Mouse (Mus musculus) erythroid progenitor cell, adult 5-6 weeks (primary cell): Measurements from ENCODE around the gene Gsg1l2. TPM values are rescaled to one million over a fixed set of nuclear protein-coding genes. Genes with fewer than 3 reads are reported as not detected.

ENCODE experiments used
- ATAC-seq: replicated peaks from 2 replicates; pipeline ENCODE4 v1.8.0; 2016; ENCODE audit warnings: moderate number of reproducible peaks, mild to moderate bottlenecking, moderate TSS enrichment, inconsistent platforms; ENCODE audit not compliant: poor library complexity, low FRiP score, severe bottlenecking
- total RNA-seq, 2 experiments: library from RNA; stranded (forward) in 1 of 2; stranded (reverse) in 1 of 2; fragments of 150-400 nt in 1 of 2; fragments of 186-747, 209-891 nt in 1 of 2; gene quantifications; 2 replicates each; pipeline versions ENCODE4 v1.2.3 to v1.2.4; 2015 to 2017; ENCODE audit warnings: low replicate concordance in 2 of 2

Gsg1l2 gene
- total RNA-seq, 2 experiments from 2014 or later: not detected

DNA sequence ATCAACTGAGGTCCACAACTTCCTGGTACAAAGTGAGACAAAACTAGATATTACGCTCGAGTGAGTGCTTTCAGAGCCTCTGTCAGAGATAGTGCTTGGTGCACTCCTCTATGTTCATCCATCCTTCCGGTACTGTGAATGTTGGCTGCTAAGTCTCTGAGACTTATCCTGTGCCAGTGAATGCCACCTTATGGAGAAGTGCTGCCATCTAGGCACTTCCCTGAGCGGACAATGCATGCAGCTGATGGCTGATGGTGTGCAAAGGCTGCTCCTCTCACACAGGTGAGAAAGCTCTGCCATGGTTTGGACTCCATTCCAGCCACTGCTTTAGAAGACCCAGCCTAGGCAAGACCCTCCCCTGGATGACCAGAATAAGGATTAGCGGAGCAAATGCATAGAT is 33.6 kb downstream of the Gsg1l2 start:
- no peak for ATAC-seq

DNA sequence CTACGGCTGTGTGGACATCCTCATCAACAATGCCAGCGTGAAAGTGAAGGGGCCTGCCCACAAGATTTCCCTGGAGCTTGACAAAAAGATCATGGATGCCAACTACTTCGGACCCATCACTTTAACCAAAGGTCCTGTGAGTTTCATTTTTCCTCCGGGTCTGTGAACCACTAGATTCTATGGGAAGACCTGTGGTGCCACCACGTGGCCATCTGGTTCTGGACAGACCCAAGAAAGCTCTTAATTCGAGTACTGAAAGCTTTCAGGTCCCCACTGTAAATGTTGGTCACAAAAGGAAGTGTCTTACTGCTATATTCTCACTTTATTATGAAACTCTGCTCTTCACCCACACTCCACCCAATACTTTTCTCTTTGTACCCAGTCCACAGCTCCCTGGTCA is 37.1 kb downstream of the Gsg1l2 start:
- ATAC-seq: no peak

DNA sequence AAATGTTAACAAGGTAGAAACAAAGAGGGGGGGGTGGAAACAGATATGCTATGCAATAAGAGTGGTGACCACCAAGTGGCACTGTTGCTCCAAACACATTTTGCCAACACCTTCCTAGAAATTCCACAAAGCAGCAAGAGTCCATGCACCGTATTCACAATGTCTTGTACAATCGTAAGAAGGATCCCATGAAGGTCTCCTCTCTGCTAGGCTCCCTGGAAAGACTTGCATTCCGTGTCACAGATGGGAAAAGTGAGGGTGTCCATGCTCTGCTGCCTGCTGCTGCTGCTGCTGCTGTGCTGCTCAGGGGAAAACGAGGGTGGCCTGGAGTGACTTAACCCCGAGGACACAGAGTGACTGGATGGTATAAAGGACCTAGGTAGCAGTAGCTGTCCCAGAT is 45.2 kb downstream of the Gsg1l2 start:
- ATAC-seq: no peak

DNA sequence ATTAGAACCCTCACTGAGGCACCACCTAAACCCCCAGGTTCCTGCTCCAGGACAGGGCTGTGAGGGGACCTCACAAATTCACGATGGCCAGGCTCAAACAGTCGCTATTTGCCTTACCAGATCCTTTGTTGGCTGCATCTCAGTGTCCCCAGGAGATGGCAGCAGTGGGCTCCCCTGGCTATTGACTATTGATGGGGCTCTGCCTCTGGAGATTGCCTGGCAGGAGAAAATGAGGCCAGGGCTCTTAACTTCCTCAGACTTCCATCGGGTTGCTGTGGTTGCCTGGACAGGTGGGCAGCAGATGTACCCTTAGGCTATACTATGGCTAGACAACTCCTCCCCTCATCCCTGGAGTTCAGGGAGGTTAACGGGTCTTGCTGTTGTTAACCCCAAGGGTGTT is 45.8 kb downstream of the Gsg1l2 start:
- no peak for ATAC-seq

DNA sequence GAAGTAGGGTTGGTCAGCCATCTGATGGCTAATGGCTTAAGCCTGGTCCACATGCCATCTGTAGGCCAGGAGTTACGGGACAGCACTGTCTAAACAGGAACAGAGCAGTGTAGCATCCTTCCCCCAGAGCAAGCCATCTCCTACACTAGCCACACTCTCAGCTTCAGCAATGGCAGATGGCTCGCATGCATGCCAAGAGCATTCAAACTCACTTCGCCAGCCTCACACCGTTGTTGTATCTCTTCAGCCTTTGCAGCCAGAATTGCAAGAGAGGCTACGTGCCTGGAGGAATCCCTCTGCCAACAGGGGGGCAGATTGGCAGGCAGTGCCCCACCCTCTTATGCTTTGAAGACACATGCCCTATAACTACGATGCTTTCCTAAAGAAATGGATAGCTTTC is 47.2 kb downstream of the Gsg1l2 start:
- ATAC-seq: no peak

DNA sequence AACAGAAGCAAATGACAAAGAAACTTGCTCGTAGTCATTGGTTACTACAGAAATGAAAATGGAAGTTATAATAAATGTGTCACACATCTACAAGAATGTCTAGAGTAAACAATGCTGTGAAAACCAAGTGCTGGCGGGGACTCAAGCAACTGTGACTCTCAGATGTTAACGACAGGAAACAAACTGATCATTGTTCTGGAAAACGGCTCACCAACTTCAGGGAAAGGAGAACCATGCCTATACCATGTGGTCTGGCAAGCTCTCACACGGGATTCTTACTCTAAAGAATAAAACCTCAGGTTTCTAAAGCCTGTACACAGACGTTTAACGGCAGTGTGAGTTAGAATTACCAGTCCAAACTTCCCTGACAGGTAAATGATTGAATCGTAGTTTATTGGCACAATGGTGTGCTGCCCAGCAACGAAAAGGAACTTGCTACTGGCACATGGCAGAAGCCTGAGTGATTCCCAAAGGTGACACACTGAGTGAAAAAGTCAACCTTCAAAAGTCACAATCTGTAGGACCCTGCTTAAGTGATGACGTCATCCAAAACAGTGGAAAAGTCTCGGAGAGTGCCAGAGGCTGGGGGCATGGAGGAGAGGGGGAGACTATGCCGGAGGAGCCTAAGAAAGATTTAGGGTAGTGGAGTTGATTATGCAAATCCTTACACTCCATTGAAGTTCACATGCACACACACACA is 54.1 kb downstream of the Gsg1l2 start:
- ATAC-seq: no peak

DNA sequence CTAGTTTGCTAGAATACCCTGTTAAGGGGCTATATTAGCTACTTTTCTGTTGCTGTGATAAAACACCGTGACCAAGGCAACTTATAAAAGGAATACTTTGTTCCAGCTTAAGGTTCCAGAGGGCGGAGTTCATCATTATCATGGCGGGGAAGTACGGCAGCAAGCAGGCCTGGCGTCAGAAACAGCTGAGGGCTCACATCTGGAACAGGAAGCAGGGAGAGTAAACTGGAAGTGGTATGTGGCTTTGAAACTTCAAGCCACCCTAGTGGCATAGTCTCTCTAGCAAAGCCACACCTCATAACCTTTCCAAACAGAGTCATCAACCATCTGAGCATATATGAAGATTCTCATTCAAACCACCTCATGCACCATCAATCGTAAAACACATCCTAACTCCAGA is 55.1 kb downstream of the Gsg1l2 start:
- ATAC-seq: no peak

DNA sequence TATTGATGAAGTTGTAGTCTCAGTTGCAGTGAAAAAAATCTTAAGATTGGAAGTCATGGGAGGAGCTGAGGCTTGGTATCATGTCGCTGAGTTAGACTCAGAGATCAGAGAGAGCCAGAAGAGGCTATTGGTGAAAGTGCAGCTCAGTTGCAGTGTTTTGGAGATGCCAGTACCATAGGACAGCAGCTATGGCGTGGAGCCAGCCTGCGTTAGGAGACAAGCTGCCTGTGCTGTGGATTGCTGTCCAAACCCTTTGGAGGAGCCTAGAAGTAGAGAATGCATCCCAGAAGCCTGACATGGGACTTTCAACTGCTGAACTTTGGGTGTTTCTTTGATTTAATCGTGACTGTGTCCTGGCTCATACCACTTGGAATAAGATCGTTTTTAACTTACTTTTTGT is 57.4 kb downstream of the Gsg1l2 start:
- no peak for ATAC-seq

DNA sequence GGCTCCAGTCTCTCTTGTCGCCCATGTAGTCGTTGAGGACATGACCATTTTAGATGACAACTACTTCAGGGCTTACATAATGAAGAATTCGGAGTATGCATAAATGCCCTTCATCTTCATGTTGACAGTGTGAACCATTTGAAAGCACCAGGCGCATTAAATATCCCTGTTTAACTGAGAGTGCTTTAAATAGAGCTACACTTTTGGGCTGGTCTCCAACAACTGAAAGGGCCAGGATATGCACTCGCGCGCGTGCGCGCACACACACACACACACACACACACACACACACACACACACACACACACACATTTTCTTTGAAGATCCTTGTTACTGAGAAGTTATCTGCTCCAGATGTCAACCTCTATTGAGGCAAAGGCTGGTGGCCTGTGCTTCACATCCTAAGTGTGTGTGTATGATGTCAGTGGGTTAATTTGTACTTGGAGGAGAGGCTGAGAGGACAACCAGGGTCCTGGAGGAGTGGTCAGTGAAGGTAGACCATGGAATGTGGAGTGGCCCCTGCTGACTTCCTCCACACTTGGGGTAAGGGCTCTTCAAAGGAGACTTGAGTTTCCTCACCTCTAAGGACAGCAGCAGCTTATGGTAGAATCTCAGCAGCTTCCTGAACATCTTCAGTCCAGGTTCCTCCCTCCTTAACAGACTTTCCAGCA is 61.1 kb downstream of the Gsg1l2 start:
- no peak for ATAC-seq

Other genes with a start within 250 kb of the Gsg1l2 start
- not detected in 2 replicates for gene Rcvrn, start 79.3 kb upstream of the Gsg1l2 start, total RNA-seq (2015; ENCODE audit: low replicate concordance)
- not detected in 2 replicates for gene Rcvrn, start 79.3 kb upstream of the Gsg1l2 start, total RNA-seq (2017; ENCODE audit: low replicate concordance)
- gene Glp2r, start 3.5 kb upstream of the Gsg1l2 start, total RNA-seq (2015; ENCODE audit: low replicate concordance): not detected in 2 replicates
- not detected in 2 replicates for gene Glp2r, start 3.5 kb upstream of the Gsg1l2 start, total RNA-seq (2017; ENCODE audit: low replicate concordance)
- not detected in 2 replicates for gene Dhrs7c, start 23.6 kb downstream of the Gsg1l2 start, total RNA-seq (2015; ENCODE audit: low replicate concordance)
- not detected in 2 replicates for gene Dhrs7c, start 23.6 kb downstream of the Gsg1l2 start, total RNA-seq (2017; ENCODE audit: low replicate concordance)
- not detected in 2 replicates for gene Usp43, start 147.5 kb downstream of the Gsg1l2 start, total RNA-seq (2015; ENCODE audit: low replicate concordance)
- not detected in 2 replicates for gene Usp43, start 147.5 kb downstream of the Gsg1l2 start, total RNA-seq (2017; ENCODE audit: low replicate concordance)
- not detected in 2 replicates for gene Cfap52, start 191.0 kb downstream of the Gsg1l2 start, total RNA-seq (2015; ENCODE audit: low replicate concordance)
- not detected in 2 replicates for gene Cfap52, start 191.0 kb downstream of the Gsg1l2 start, total RNA-seq (2017; ENCODE audit: low replicate concordance)
- 7.6 and 14.7 TPM in 2 replicates for gene Stx8, start 191.6 kb downstream of the Gsg1l2 start, total RNA-seq (2015; ENCODE audit: low replicate concordance)
- gene Stx8, start 191.6 kb downstream of the Gsg1l2 start, total RNA-seq (2017; ENCODE audit: low replicate concordance): 3.3 and 8.7 TPM in 2 replicates